Mouse (Mus musculus) kidney, postnatal 0 days (tissue): ENCODE data around the gene Tbc1d22b. TPM values are rescaled to one million over a fixed set of nuclear protein-coding genes. Genes with fewer than 3 reads are reported as not detected.

Experiments
- ATAC-seq: fragments of 200-750 bp; cut with Nextera tagmentation; replicated peaks from 2 replicates; pipeline ENCODE4 v1.8.0; 2017; ENCODE audit warnings: low read depth, moderate number of reproducible peaks, moderate TSS enrichment, moderate library complexity; ENCODE audit not compliant: low FRiP score
- DNase-seq: peaks from one replicate; pipeline ENCODE4 v3.0.0-alpha.2; 2016; ENCODE audit warnings: low spot score
- H3K27ac ChIP-seq: fragments of 300-500 bp; sonication (generic); 2 replicates; pipeline ENCODE4 v1.5.1; 2014; ENCODE audit warnings: mild to moderate bottlenecking
- H3K27me3 ChIP-seq: fragments of 300-500 bp; sonication (generic); 2 replicates; pipeline ENCODE4 v1.6.1; 2014; ENCODE audit warnings: low read length, mixed read lengths; ENCODE audit not compliant: insufficient read depth
- H3K36me3 ChIP-seq: fragments of 300-500 bp; sonication (generic); 2 replicates; pipeline ENCODE4 v1.6.1; 2014; ENCODE audit warnings: low read length, mixed read lengths; ENCODE audit not compliant: insufficient read depth
- H3K4me1 ChIP-seq: fragments of 300-500 bp; sonication (generic); replicated peaks from 2 replicates; pipeline ENCODE4 v1.6.1; 2014; ENCODE audit warnings: antibody characterized with exemption, low read length, mixed read lengths; ENCODE audit not compliant: insufficient read depth
- H3K4me2 ChIP-seq: fragments of 300-500 bp; sonication (generic); 2 replicates; pipeline ENCODE4 v1.6.1; 2014; ENCODE audit warnings: mild to moderate bottlenecking, low read length, moderate library complexity, mixed read lengths
- H3K4me3 ChIP-seq: fragments of 300-500 bp; sonication (generic); replicated peaks from 2 replicates; pipeline ENCODE4 v1.5.1; 2014; ENCODE audit warnings: low read depth, low read length
- H3K9ac ChIP-seq: fragments of 300-500 bp; sonication (generic); 2 replicates; pipeline ENCODE4 v1.6.1; 2014; ENCODE audit warnings: low read depth, low read length
- H3K9me3 ChIP-seq: fragments of 300-500 bp; sonication (generic); replicated peaks from 2 replicates; pipeline ENCODE4 v1.6.1; 2016; ENCODE audit warnings: low read length, inconsistent platforms, mixed read lengths
- CTCF ChIP-seq: IDR thresholded peaks from 2 replicates; pipeline ENCODE4 v1.5.1; 2016; ENCODE audit warnings: antibody characterized with exemption, low read depth, mild to moderate bottlenecking, moderate library complexity
- WGBS: fragments of 180-500 bp; shearing (Covaris S2); extraction: QIAGEN DNeasy Blood & Tissue Kit; methylation state at CpG from one replicate; pipeline ENCODE4 v1.1.7; 2014; 5-methylcytosine and 5-hydroxymethylcytosine counted together
- polyA plus RNA-seq: library from polyadenylated mRNA; unstranded; fragments of >200 nt; fragmentation: Nextera tagmentation; extraction: Ambion mirVana; gene quantifications from 2 replicates; pipeline ENCODE4 v1.2.1, GENCODE M21; 2015

The Tbc1d22b gene
- polyA plus RNA-seq, 1 experiment from 2014 or later: 12.0 TPM

DNA sequence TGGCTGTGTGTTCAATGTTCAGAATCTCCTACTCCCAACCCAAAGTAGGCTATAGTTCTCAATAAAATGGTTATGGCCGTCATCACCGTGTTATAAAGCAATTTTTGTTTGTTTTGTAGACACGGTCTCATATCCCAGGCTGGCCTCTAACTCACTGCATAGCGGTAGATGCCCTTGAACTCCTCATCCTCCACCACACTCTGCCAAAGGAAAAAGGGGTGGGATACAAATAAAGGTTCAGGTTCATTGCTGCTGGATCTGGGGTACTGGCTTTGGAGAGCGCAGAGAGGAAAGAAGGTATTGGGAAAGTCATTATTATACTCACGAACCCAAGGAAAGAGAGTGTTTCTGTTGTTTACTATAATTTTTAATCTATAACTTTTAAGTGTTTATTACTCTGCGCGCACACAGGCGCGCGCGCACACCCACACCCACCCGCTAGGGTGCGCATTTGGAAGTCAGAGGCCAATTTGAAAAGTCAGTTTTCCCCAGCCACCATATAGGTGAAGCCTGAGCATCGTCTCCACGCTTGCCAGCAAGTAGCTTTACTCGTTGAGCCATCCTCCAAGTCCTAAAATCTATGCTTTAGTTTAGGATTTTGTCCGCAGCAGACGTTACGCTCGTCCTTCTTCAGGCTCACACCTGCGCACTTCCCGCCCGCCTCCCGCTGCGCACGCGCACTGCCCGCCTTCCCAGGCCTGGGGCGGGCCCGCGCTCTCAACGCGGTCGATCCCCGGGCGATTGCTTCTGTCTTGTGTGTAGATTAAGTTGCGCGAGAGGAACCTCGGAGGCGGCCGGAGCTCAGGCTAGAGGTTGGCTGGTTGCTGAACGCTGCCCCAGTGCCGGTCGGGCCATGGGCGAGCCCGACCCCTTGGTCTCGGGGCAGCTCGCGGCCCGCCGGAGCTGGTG, 64.8 kb downstream of the Tbc1d22b start, which contains the start of the genes Rnf8 and Gm28043:
Gene Rnf8 (plus strand): TSS at position 676 of the 909 bp plus-strand sequence.
Gene Gm28043 (plus strand): TSS at position 762 of the 909 bp plus-strand sequence.
- Histone ChIP-seq H3K4me2 (peak within 1 kb of the TSS; percentile 89), H3K27me3 (no peaks in the 10 kb centered on the region), H3K4me1 (peaks cover 21% of the 10 kb centered on the region; the same call in 1 of the 2 replicates), H3K27ac (peak within 1 kb of the TSS; percentile 97), H3K36me3 (0 out of 2 replicates have a peak, but pooled peaks cover 3% of the 10 kb centered on the region), H3K4me3 (peak within 1 kb of the TSS; percentile 82), H3K9ac (peak within 1 kb of the TSS; percentile 92), H3K9me3 (no peaks in the 10 kb centered on the region)
- ATAC-seq (peak; percentile 92), DNase-seq (peak; percentile 96)
- WGBS: 2% methylated on average over 52 of the region's 52 CpGs
- peak; percentile 63 for TF ChIP-seq CTCF

DNA sequence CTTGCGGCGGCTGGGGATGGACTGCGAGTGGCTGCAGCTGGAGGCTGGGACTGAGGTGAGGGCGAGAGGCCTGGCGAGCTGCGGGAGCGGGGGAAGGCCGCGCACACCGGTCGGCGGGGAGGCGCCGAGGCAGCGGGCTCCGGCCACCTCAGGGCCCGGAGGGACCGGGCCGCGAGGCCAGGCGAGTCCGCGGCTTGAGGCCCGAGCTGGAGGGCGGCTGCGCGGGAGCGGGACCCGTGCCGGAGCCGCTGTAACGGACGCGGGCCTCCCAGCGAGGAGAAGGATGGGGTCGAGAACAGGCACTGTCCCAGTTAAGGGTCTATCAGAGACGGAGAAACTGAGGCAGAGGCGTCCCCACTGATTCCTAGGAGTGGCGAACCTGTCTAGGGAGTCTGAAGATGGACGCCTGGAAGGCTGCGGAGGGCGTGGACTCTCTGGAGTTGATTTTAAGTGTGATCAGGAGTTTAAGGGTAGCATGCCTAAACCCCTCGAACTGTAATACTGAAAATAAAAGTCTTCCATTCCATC, 65.5 kb downstream of the Tbc1d22b start:
- ATAC-seq (peak; percentile 49), DNase-seq (peak; percentile 25)
- Histone ChIP-seq H3K9ac (peak overlapping the region; percentile 92), H3K27me3 (no peaks in the 10 kb centered on the region), H3K4me2 (peak overlapping the region; percentile 89), H3K9me3 (no peaks in the 10 kb centered on the region), H3K4me3 (peak overlapping the region; percentile 82), H3K36me3 (0 out of 2 replicates have a peak, but pooled peaks cover 3% of the 10 kb centered on the region), H3K27ac (peak overlapping the region; percentile 97), H3K4me1 (peaks cover 21% of the 10 kb centered on the region; the same call in 1 of the 2 replicates)
- TF ChIP-seq CTCF: no peak
- 0% methylated on average over 40 of the region's 43 CpGs for WGBS

GRCm38 (mm10) chr17:29615616-29616015, 66.0 kb downstream of the Tbc1d22b start:
- Histone ChIP-seq H3K4me1 (peaks cover 21% of the 10 kb centered on the region; the same call in 1 of the 2 replicates), H3K4me3 (peak overlapping the region; percentile 82), H3K27me3 (no peaks in the 10 kb centered on the region), H3K9ac (peak overlapping the region; percentile 92), H3K27ac (peak overlapping the region; percentile 97), H3K4me2 (peak overlapping the region; percentile 89), H3K36me3 (0 out of 2 replicates have a peak, but pooled peaks cover 3% of the 10 kb centered on the region), H3K9me3 (no peaks in the 10 kb centered on the region)
- ATAC-seq: no peak
- TF ChIP-seq CTCF: no peak
- no peak for DNase-seq
- WGBS: 11% methylated on average over 4 of the region's 4 CpGs

DNA sequence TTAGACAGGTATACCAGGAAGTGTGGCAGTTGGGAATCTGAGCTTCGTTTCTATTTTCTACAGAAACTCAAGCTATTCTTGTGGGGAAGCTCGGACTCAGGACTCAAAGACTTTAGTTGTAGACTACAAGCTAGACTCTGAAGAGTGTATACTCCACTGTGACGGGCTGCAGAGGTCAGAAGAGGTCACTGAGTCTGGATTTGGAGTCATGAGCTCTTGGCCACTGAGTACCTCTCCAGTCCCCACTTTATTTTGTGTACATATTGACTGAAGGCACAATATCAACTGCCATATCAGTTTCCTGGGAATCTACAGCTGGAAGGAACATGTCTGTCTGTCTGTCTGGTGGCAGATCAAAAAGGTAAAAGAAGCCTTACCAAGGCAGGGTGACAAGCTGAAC, 69.6 kb downstream of the Tbc1d22b start:
- H3K4me2 ChIP-seq: no peak overlapping the region
- peaks cover 22% of the 10 kb centered on the region for H3K36me3 ChIP-seq
- H3K4me3 ChIP-seq: no peak overlapping the region
- DNase-seq: no peak
- peaks cover 18% of the 10 kb centered on the region; the same call in 1 of the 2 replicates for H3K4me1 ChIP-seq
- WGBS: 86% methylated on average over 3 of the region's 3 CpGs
- ATAC-seq: no peak
- H3K9me3 ChIP-seq: no peaks in the 10 kb centered on the region
- no peak for TF ChIP-seq CTCF
- no peak overlapping the region for H3K27ac ChIP-seq
- H3K27me3 ChIP-seq: no peaks in the 10 kb centered on the region
- no peak overlapping the region for H3K9ac ChIP-seq

DNA sequence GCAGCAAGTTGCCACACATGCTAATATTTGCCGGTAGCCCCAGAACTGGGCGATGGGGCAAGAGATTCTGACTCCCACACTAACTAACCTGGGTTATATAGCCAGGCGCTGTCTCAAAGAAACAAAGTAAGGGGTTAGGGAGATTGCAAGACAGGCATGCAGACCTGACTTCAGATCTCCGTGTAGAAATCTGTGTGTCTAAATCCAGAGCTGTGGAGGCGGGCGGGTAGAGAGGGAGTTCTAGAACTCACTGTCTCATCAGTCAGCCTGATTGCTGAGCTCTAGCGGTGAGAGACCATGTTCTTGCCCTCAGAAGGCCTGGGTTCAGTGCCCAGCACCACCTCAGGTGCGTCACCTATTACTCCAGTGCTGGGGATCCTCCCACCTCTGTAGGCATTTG, 73.9 kb downstream of the Tbc1d22b start:
- no peak overlapping the region for H3K9ac ChIP-seq
- no peaks in the 10 kb centered on the region for H3K4me1 ChIP-seq
- peaks cover 48% of the 10 kb centered on the region for H3K36me3 ChIP-seq
- ATAC-seq (no peak), DNase-seq (no peak)
- no peak overlapping the region for H3K4me3 ChIP-seq
- no peaks in the 10 kb centered on the region for H3K27me3 ChIP-seq
- H3K27ac ChIP-seq: no peak overlapping the region
- 93% methylated on average over 8 of the region's 8 CpGs for WGBS
- no peak for TF ChIP-seq CTCF
- no peaks in the 10 kb centered on the region for H3K9me3 ChIP-seq
- no peak overlapping the region for H3K4me2 ChIP-seq

DNA sequence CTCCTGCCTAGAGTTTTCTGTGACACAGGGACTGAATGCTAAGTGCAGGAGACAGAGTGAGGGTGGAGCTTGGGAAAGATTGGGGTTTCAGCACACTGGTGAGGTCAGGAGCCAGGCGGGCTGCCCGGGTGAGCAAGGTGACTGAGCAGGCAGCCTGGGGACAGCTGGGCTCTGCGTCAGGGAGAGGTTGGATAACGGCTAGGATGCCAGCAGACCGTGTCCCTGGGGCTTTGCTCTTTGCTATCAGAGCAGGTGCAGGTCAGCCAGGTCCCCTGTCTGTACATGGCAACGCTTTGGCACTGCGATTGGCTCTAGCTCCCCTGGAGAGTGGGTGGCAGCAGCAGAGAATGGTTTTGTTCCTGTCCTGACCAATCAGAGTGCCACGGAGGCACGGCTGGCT, 77.7 kb downstream of the Tbc1d22b start:
- no peak for ATAC-seq

More for the DNA sequence above, 77.7 kb downstream of the Tbc1d22b start:
- H3K36me3 ChIP-seq: peaks cover 67% of the 10 kb centered on the region
- no peak overlapping the region for H3K4me3 ChIP-seq
- 72% methylated on average over 9 of the region's 9 CpGs for WGBS
- no peak overlapping the region for H3K4me2 ChIP-seq
- no peaks in the 10 kb centered on the region for H3K4me1 ChIP-seq
- H3K27ac ChIP-seq: no peak overlapping the region
- no peak overlapping the region for H3K9ac ChIP-seq
- no peak for DNase-seq
- no peaks in the 10 kb centered on the region for H3K9me3 ChIP-seq
- TF ChIP-seq CTCF: no peak
- H3K27me3 ChIP-seq: no peaks in the 10 kb centered on the region
